9 mouse cellular contexts compared by ENCODE assay signal in genomic region chr16:42255693-42256092, GRCm38 (mm10).
DNase-seq lines count a peak whose midpoint lies in the region; ATAC-seq and TF ChIP-seq lines count a peak whose summit lies in the region.
"Had no signal": no experiment of that assay in that cellular context is flagged by ENCODE, and none has a peak within 500 bp of the region (broad histone marks: within the 10 kb centered on the region; RNA-seq: fewer than 3 reads in every experiment).

No protein-coding gene starts in this region.

- H3K27me3 ChIP-seq in midbrain, postnatal 0 days (ENCODE audit: insufficient read depth, low read length), result no peaks in the 10 kb centered on the region
- no peaks in the 10 kb centered on the region for H3K27me3 ChIP-seq in heart, embryonic 10.5 days (ENCODE audit: insufficient read depth, poor library complexity, severe bottlenecking)
- H3K27me3 ChIP-seq: CH12.LX had no signal

- intact Hi-C loops in heart, postnatal 10 days (cut with DNase I), result no loop called here

- WGBS in midbrain, postnatal 0 days, result 65% methylated on average over 11 of the region's 11 CpGs
- 86% methylated on average over 11 of the region's 11 CpGs for WGBS in heart, embryonic 10.5 days

- peak; percentile 8 to 17 for DNase-seq in heart, postnatal 10 days
- no peak for DNase-seq in heart, adult 18-20 months
- peak; percentile 62 for DNase-seq in cerebellum, adult 9-10 months
- peak; percentile 71 for DNase-seq in layer of hippocampus, adult 11-12 months (ENCODE audit: low spot score)
- peak; percentile 89 for DNase-seq in midbrain, postnatal 0 days (ENCODE audit: low spot score)
- DNase-seq in adrenal gland, adult 2 months, result no peak
- DNase-seq in thymus, postnatal 0 days (ENCODE audit: low spot score), result no peak
- DNase-seq in heart, embryonic 10.5 days (ENCODE audit: low spot score), result no peak

- H3K4me3 ChIP-seq in midbrain, postnatal 0 days (ENCODE audit: low read depth, low read length), result no peak overlapping the region
- H3K4me3 ChIP-seq in heart, embryonic 10.5 days, result no peak overlapping the region

- no peaks in the 10 kb centered on the region for H3K9me3 ChIP-seq in midbrain, postnatal 0 days (ENCODE audit: low read length)
- H3K9me3 ChIP-seq in heart, embryonic 10.5 days, result no peaks in the 10 kb centered on the region

- H3K36me3 ChIP-seq in midbrain, postnatal 0 days (ENCODE audit: insufficient read depth, low read length), result no peaks in the 10 kb centered on the region; the same call in 1 of the 2 replicates
- H3K36me3 ChIP-seq in heart, embryonic 10.5 days, result no peaks in the 10 kb centered on the region

- no peak for TF ChIP-seq CTCF in midbrain, postnatal 0 days (IDR thresholded peaks at IDR 0.05)

- H3K9ac ChIP-seq in midbrain, postnatal 0 days (replicated peaks; ENCODE audit: low read length, poor library complexity, severe bottlenecking), result no peak overlapping the region

- ATAC-seq in midbrain, postnatal 0 days (ENCODE audit: low FRiP score), result peak; percentile 47; the same call in 1 of the 2 replicates

- H3K4me2 ChIP-seq in midbrain, postnatal 0 days (ENCODE audit: low read depth, low read length, poor library complexity, severe bottlenecking), result no peak overlapping the region

- H3K27ac ChIP-seq in midbrain, postnatal 0 days (ENCODE audit: low read depth, low read length), result peak overlapping the region; percentile 8; the same call in 1 of the 2 replicates
- no peak overlapping the region for H3K27ac ChIP-seq in heart, embryonic 10.5 days

- no peaks in the 10 kb centered on the region for H3K4me1 ChIP-seq in midbrain, postnatal 0 days (ENCODE audit: insufficient read depth, low read length)
- H3K4me1 ChIP-seq in heart, embryonic 10.5 days, result no peaks in the 10 kb centered on the region

Comparison
In these comparisons a context has a peak if more than half of its experiments do, and no peak if none do; other contexts are left out.
1. DNase-seq: peak in heart, postnatal 10 days (2 of 2), cerebellum, adult 9-10 months (single experiment), layer of hippocampus, adult 11-12 months (single experiment) and midbrain, postnatal 0 days (single experiment); none in heart, adult 18-20 months (0 of 2), adrenal gland, adult 2 months (single experiment), thymus, postnatal 0 days (single experiment) and heart, embryonic 10.5 days (single experiment).